Mouse (Mus musculus): Measurements from ENCODE around the gene Swap70.

The Swap70 gene

DNA sequence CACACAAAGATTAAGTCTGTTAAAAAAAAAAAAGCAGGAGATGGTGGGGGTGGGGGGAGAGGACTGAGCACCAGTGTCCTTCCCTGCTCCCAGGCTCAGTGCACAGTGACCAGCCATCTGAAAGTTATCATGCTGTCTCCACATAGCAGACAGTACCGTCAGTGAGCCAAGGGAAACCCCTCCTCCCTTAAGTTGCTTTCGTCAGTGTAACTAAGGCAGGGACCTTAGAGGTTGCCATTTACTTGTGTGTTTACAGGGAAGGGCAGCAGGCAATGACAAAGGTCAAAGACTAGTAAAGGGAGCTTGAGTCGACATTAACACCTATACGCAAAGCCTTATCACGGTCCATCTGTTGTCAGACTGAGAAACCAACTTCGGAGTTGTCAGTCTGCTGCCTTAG, 81.4 kb downstream of the Swap70 start:
- no peak for DNase-seq (ENCODE audit: low spot score in 2 of 2)

DNA sequence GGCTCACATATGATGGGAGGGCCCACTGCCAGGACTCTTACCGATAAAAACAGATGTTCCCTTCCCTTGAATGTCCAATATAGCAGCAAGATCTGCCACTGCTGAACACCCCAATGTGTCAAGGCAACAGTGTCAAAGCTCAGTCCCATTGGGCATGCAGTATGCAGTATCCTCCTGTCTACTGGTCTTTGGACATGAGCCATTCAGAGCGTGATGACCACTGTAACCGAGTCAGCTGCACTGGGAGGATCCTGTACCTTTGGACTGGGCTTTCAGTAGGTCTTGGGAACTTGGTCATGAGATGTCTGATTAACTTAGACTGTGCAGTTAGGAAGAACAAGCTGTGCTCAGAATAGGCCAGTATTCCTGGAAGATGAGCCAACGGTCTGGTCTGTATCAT, 84.0 kb downstream of the Swap70 start:
- no peak for DNase-seq (ENCODE audit: low spot score in 2 of 2)

GRCm38 (mm10) chr7:110306281-110306680, 84.8 kb downstream of the Swap70 start:
- DNase-seq (ENCODE audit: low spot score in 2 of 2): no peak

DNA sequence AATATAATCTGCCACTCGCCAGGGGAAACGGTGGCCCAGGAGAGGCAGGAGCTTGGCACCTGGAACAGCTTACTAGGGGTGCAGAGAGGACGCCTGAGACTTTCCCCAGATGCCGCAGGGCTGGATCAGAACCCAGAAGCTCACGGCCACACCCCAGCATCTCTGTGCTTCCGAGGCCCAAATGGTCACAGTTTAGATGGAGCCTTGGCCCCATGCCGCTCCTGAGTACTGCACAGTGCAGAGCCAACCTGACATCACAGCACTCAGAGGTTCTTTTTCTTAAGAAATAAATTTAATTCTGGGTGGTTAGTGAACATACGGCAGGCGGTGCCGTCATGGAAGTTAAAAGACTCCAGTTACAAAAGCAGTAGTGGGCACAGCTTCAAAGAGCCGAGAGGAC, 86.2 kb downstream of the Swap70 start:
- DNase-seq (ENCODE audit: low spot score in 2 of 2): no peak

GRCm38 (mm10) chr7:110309246-110309645, 87.7 kb downstream of the Swap70 start:
- DNase-seq (ENCODE audit: low spot score in 2 of 2): no peak

GRCm38 (mm10) chr7:110313392-110314055, 92.0 kb downstream of the Swap70 start:
- DNase-seq (ENCODE audit: low spot score in 2 of 2): no peak

DNA sequence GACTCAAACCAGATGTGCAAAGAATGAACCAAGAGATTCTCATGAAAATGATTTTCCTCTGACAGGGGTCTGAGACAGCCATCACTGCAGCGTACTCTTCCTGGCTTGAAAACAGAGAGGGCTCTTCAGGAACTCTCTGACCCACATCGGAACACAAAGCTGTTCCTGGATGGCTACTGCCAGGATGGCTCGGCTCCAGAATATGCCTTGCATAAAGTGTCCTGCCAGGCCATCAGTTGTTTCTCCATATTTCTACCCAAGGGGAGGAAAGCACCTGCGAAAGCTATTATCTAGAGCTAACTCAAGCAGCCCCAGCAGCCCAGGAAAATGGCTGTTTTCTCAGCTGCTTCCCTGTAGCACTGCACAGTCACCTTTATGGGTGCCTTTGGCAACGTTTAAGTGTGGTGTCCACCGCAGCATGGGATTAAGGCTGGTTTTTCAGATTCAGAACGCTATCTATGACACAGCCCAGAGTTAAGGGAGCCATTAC, 92.9 kb downstream of the Swap70 start:
- DNase-seq (ENCODE audit: low spot score in 2 of 2): no peak

DNA sequence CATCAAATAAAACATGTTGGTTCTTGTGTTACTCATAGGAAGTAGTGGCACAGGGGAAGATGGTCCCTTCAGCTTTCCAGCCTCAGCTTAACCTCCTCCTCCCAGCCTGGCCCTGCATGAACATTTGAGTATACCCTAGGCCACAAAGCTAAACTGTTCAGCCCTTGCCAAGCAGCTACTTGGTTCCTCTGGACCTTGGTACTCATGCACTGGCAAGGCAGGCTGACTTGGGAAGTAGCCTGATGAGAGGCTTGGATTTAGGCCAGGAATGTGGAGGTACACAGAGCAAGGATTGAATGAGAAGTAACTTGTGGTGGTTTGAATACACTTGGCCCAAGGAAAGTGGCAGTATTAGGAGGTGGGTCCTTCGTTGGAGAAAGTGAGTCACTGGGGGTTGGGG, 93.8 kb downstream of the Swap70 start:
- no peak for DNase-seq (ENCODE audit: low spot score in 2 of 2)

DNA sequence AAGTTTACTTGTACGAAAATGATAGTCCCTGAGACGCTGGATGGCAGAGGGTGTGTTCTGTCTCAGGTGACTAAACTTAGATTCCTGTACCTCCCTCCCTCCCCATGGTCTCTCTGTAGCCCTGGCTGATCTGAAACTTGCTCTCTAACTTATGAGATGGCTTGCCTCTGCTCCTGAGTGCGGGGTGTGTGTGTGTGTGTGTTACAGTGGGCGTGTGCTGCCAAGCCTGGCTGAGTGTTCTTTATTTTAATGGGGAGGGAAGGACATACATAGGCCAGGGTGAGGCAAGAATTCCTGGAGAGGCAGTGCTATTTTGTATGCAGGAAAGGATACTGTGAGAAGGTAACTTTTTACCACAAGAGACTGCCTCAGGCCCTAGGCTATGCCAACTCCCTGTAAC, 95.9 kb downstream of the Swap70 start:
- DNase-seq (ENCODE audit: low spot score in 2 of 2): no peak

GRCm38 (mm10) chr7:110318971-110319519, 97.5 kb downstream of the Swap70 start:
- DNase-seq (ENCODE audit: low spot score in 2 of 2): no peak

GRCm38 (mm10) chr7:110321106-110321505, 99.6 kb downstream of the Swap70 start:
- DNase-seq (ENCODE audit: low spot score in 2 of 2): no peak

GRCm38 (mm10) chr7:110324852-110325251, 103.3 kb downstream of the Swap70 start:
- DNase-seq (ENCODE audit: low spot score in 2 of 2): no peak

DNA sequence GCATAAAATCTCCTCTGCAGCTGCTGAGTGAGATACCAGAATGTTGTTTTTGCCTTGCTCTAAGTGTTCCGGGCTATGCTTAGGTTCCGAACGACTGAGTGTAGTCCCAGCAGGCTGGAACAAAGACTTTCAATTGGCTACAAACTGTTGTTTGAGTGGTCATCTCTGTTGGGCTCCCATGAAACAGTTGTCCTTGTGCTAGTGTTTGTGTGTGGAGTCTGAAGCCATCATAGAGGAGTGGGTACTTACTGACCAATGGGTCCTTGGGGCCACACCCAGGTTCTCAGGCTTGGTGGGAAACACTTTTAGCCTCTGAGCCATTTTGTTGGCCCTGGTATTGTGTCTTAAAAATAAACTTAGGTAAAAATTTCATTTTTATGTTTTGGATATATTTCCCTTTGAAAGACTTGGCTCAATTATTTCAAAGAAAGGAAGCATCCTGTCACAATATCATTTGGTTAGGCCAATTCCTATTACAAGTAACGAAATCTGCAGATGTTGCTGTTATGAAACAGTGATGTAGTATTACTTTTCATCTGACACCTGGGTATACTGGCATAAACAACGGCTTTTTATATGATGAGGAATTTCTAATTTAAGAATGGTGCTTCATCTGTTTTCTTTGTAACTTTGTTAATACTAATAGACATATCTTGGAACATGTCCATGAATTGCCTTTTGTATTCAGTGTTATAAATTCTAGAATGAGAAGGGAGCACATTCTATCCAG, 104.0 kb downstream of the Swap70 start:
- DNase-seq (ENCODE audit: low spot score in 2 of 2): no peak
